Mouse (Mus musculus): ENCODE results near the gene Chd3. TPM values are rescaled to one million over a fixed set of nuclear protein-coding genes. Genes with fewer than 3 reads are reported as not detected.

Gene Chd3
- polyA plus RNA-seq, 1 experiment from 2014 or later, result 39.4 TPM

- Histone ChIP-seq H3K4me3 (ENCODE audit: low read depth, low read length) (no peak overlapping the region), H3K27me3 (ENCODE audit: control insufficient read depth, insufficient read depth, low read length) (no peaks in the 10 kb centered on the region), H3K9ac (ENCODE audit: low read length) (no peak overlapping the region), H3K4me2 (no peak overlapping the region), H3K9me3 (ENCODE audit: control insufficient read depth, low read length) (no peaks in the 10 kb centered on the region), H3K27ac (ENCODE audit: low read depth, low read length) (no peak overlapping the region), H3K36me3 (ENCODE audit: control insufficient read depth, insufficient read depth, low read length) (peaks cover 25% of the 10 kb centered on the region), H3K4me1 (ENCODE audit: control insufficient read depth, insufficient read depth, low read length) (no peaks in the 10 kb centered on the region)
- ATAC-seq (ENCODE audit: low FRiP score), result no peak
- DNase-seq (ENCODE audit: low spot score, missing footprints), result no peak
- 84% methylated on average over 7 of the region's 7 CpGs for WGBS
Measured at GRCm38 (mm10) chr11:69311266-69311665, 57.9 kb downstream of the Chd3 start.

GRCm38 (mm10) chr11:69306039-69306438 lies 63.2 kb downstream of the Chd3 start:
- no peak overlapping the region for H3K27ac ChIP-seq (ENCODE audit: low read depth, low read length)
- no peak overlapping the region for H3K4me3 ChIP-seq (ENCODE audit: low read depth, low read length)
- no peaks in the 10 kb centered on the region for H3K4me1 ChIP-seq (ENCODE audit: control insufficient read depth, insufficient read depth, low read length)
- DNase-seq (ENCODE audit: low spot score, missing footprints) (no peak), ATAC-seq (ENCODE audit: low FRiP score) (no peak)
- no peaks in the 10 kb centered on the region for H3K9me3 ChIP-seq (ENCODE audit: control insufficient read depth, low read length)
- no peaks in the 10 kb centered on the region for H3K27me3 ChIP-seq (ENCODE audit: control insufficient read depth, insufficient read depth, low read length)
- H3K4me2 ChIP-seq, result no peak overlapping the region
- peaks cover 26% of the 10 kb centered on the region for H3K36me3 ChIP-seq (ENCODE audit: control insufficient read depth, insufficient read depth, low read length)
- WGBS, result 98% methylated on average over 2 of the region's 2 CpGs
- no peak overlapping the region for H3K9ac ChIP-seq (ENCODE audit: low read length)

GRCm38 (mm10) chr11:69305291-69305690 lies 63.9 kb downstream of the Chd3 start:
- Histone ChIP-seq H3K4me2 (no peak overlapping the region), H3K27ac (ENCODE audit: low read depth, low read length) (no peak overlapping the region), H3K36me3 (ENCODE audit: control insufficient read depth, insufficient read depth, low read length) (peaks cover 23% of the 10 kb centered on the region), H3K4me3 (ENCODE audit: low read depth, low read length) (no peak overlapping the region), H3K9me3 (ENCODE audit: control insufficient read depth, low read length) (no peaks in the 10 kb centered on the region), H3K27me3 (ENCODE audit: control insufficient read depth, insufficient read depth, low read length) (no peaks in the 10 kb centered on the region), H3K9ac (ENCODE audit: low read length) (no peak overlapping the region), H3K4me1 (ENCODE audit: control insufficient read depth, insufficient read depth, low read length) (no peaks in the 10 kb centered on the region)
- DNase-seq (ENCODE audit: low spot score, missing footprints), result no peak
- 91% methylated on average over 9 of the region's 9 CpGs for WGBS
- no peak for ATAC-seq (ENCODE audit: low FRiP score)

GRCm38 (mm10) chr11:69302817-69303216 lies 66.4 kb downstream of the Chd3 start:
- H3K9me3 ChIP-seq (ENCODE audit: control insufficient read depth, low read length), result no peaks in the 10 kb centered on the region
- no peak overlapping the region for H3K9ac ChIP-seq (ENCODE audit: low read length)
- no peak overlapping the region for H3K4me3 ChIP-seq (ENCODE audit: low read depth, low read length)
- H3K27me3 ChIP-seq (ENCODE audit: control insufficient read depth, insufficient read depth, low read length), result no peaks in the 10 kb centered on the region
- H3K4me1 ChIP-seq (ENCODE audit: control insufficient read depth, insufficient read depth, low read length), result no peaks in the 10 kb centered on the region
- ATAC-seq (ENCODE audit: low FRiP score) (no peak), DNase-seq (ENCODE audit: low spot score, missing footprints) (no peak)
- whole genome bisulfite sequencing, result 91% methylated on average over 7 of the region's 7 CpGs
- no peak overlapping the region for H3K4me2 ChIP-seq
- H3K36me3 ChIP-seq (ENCODE audit: control insufficient read depth, insufficient read depth, low read length), result peaks cover 12% of the 10 kb centered on the region
- no peak overlapping the region for H3K27ac ChIP-seq (ENCODE audit: low read depth, low read length)

DNA sequence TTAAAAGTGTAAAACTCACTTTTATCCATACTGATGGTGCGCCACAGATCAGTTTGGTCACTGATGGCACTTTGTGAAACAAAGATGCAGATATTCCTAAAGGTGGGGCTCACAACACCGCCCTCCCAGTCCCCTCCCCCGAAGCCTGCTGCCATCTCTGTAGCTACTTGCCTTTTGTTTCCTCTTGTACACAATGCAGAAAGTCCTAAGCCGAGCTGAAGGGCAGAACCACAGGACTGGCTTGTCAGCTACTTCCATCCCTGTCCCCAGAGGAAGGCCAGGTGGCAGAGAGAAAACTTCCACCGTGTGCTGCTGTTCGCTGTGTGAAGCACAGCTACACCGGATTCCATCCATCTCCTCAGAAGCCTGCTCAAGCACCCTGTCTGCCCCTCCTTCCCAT lies 71.0 kb downstream of the Chd3 start:
- DNase-seq (ENCODE audit: low spot score, missing footprints) (no peak), ATAC-seq (ENCODE audit: low FRiP score) (no peak)
- no peaks in the 10 kb centered on the region for H3K4me1 ChIP-seq (ENCODE audit: control insufficient read depth, insufficient read depth, low read length)
- peaks cover 3% of the 10 kb centered on the region; the same call in 1 of the 2 replicates for H3K36me3 ChIP-seq (ENCODE audit: control insufficient read depth, insufficient read depth, low read length)
- no peaks in the 10 kb centered on the region for H3K27me3 ChIP-seq (ENCODE audit: control insufficient read depth, insufficient read depth, low read length)
- H3K9me3 ChIP-seq (ENCODE audit: control insufficient read depth, low read length), result no peaks in the 10 kb centered on the region
- peak overlapping the region; percentile 36; the same call in 1 of the 2 replicates for H3K9ac ChIP-seq (ENCODE audit: low read length)
- no peak overlapping the region for H3K27ac ChIP-seq (ENCODE audit: low read depth, low read length)
- no peak overlapping the region for H3K4me3 ChIP-seq (ENCODE audit: low read depth, low read length)
- no peak overlapping the region for H3K4me2 ChIP-seq
- 70% methylated on average over 7 of the region's 7 CpGs for WGBS

- no peaks in the 10 kb centered on the region for H3K4me1 ChIP-seq (ENCODE audit: control insufficient read depth, insufficient read depth, low read length)
- no peak overlapping the region for H3K4me3 ChIP-seq (ENCODE audit: low read depth, low read length)
- H3K9me3 ChIP-seq (ENCODE audit: control insufficient read depth, low read length), result no peaks in the 10 kb centered on the region
- H3K27ac ChIP-seq (ENCODE audit: low read depth, low read length), result no peak overlapping the region
- ATAC-seq (ENCODE audit: low FRiP score), result no peak
- H3K27me3 ChIP-seq (ENCODE audit: control insufficient read depth, insufficient read depth, low read length), result no peaks in the 10 kb centered on the region
- no peak overlapping the region for H3K9ac ChIP-seq (ENCODE audit: low read length)
- no peak overlapping the region for H3K4me2 ChIP-seq
- peaks cover 3% of the 10 kb centered on the region; the same call in 1 of the 2 replicates for H3K36me3 ChIP-seq (ENCODE audit: control insufficient read depth, insufficient read depth, low read length)
- WGBS, result 86% methylated on average over 2 of the region's 2 CpGs
- no peak for DNase-seq (ENCODE audit: low spot score, missing footprints)
Measured at GRCm38 (mm10) chr11:69297799-69298198, 71.4 kb downstream of the Chd3 start.

DNA sequence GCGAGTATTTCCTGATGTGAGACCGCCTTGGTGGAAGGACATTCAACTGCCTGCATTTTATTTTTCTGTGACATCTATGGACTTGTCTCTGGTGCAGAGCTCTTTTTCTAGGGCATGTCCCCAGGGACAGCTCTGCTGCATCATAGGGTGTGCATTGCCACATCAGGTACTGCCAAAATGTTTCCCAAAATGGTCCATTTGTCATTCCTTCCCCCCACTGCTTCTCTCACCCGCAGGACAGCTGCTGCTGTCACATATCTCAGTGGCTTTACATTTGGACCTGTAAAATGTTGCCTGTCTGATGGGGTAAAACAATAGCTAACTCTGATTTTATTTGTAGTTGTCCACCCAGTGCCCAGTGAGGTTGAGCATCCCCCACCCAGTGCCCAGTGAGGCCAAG lies 73.9 kb downstream of the Chd3 start:
- no peaks in the 10 kb centered on the region for H3K27me3 ChIP-seq (ENCODE audit: control insufficient read depth, insufficient read depth, low read length)
- no peak for ATAC-seq (ENCODE audit: low FRiP score)
- DNase-seq (ENCODE audit: low spot score, missing footprints), result no peak
- H3K4me2 ChIP-seq, result no peak overlapping the region
- H3K36me3 ChIP-seq (ENCODE audit: control insufficient read depth, insufficient read depth, low read length), result no peaks in the 10 kb centered on the region
- no peak overlapping the region for H3K4me3 ChIP-seq (ENCODE audit: low read depth, low read length)
- no peak overlapping the region for H3K9ac ChIP-seq (ENCODE audit: low read length)
- no peaks in the 10 kb centered on the region for H3K9me3 ChIP-seq (ENCODE audit: control insufficient read depth, low read length)
- WGBS, result 91% methylated on average over 3 of the region's 3 CpGs
- H3K27ac ChIP-seq (ENCODE audit: low read depth, low read length), result no peak overlapping the region
- no peaks in the 10 kb centered on the region for H3K4me1 ChIP-seq (ENCODE audit: control insufficient read depth, insufficient read depth, low read length)

Other genes with a start within 250 kb of the Chd3 start
- 0.17 and 0.33 TPM in 2 replicates for gene Hes7, start 249.0 kb downstream of the Chd3 start, polyA plus RNA-seq (2014; fragmentation: Nextera tagmentation; extraction: Ambion mirVana)
- gene 9130213A22Rik, start 246.8 kb downstream of the Chd3 start, polyA plus RNA-seq (2014; fragmentation: Nextera tagmentation; extraction: Ambion mirVana), result 0.11 TPM in 1 of 2 replicates, not detected in the other
- gene Aloxe3, start 243.5 kb downstream of the Chd3 start, polyA plus RNA-seq (2014; fragmentation: Nextera tagmentation; extraction: Ambion mirVana), result 0.15 and 0.74 TPM in 2 replicates
- gene Alox12b, start 212.4 kb downstream of the Chd3 start, polyA plus RNA-seq (2014; fragmentation: Nextera tagmentation; extraction: Ambion mirVana), result not detected in 2 replicates
- gene Alox8, start 171.6 kb downstream of the Chd3 start, polyA plus RNA-seq (2014; fragmentation: Nextera tagmentation; extraction: Ambion mirVana), result 0.11 TPM in 1 of 2 replicates, not detected in the other
- gene Gucy2e, start 132.4 kb downstream of the Chd3 start, polyA plus RNA-seq (2014; fragmentation: Nextera tagmentation; extraction: Ambion mirVana), result 0.04 TPM in 1 of 2 replicates, not detected in the other
- gene Cntrob, start 45.6 kb downstream of the Chd3 start, polyA plus RNA-seq (2014; fragmentation: Nextera tagmentation; extraction: Ambion mirVana), result 20.0 and 28.3 TPM in 2 replicates
- gene Trappc1, start 45.4 kb downstream of the Chd3 start, polyA plus RNA-seq (2014; fragmentation: Nextera tagmentation; extraction: Ambion mirVana), result 205 and 206 TPM in 2 replicates
- gene Kcnab3, start 43.1 kb downstream of the Chd3 start, polyA plus RNA-seq (2014; fragmentation: Nextera tagmentation; extraction: Ambion mirVana), result 1.8 and 2.9 TPM in 2 replicates
- gene Rnf227, start 28.9 kb downstream of the Chd3 start, polyA plus RNA-seq (2014; fragmentation: Nextera tagmentation; extraction: Ambion mirVana), result 29.6 and 30.4 TPM in 2 replicates
- gene Naa38, start 26.1 kb upstream of the Chd3 start, polyA plus RNA-seq (2014; fragmentation: Nextera tagmentation; extraction: Ambion mirVana), result 120 and 130 TPM in 2 replicates
- 44.6 and 50.5 TPM in 2 replicates for gene Cyb5d1, start 26.2 kb upstream of the Chd3 start, polyA plus RNA-seq (2014; fragmentation: Nextera tagmentation; extraction: Ambion mirVana)
- 11.9 and 13.1 TPM in 2 replicates for gene Tmem88, start 28.8 kb upstream of the Chd3 start, polyA plus RNA-seq (2014; fragmentation: Nextera tagmentation; extraction: Ambion mirVana)
- 30.2 and 31.7 TPM in 2 replicates for gene Kdm6b, start 44.3 kb upstream of the Chd3 start, polyA plus RNA-seq (2014; fragmentation: Nextera tagmentation; extraction: Ambion mirVana)
- 1.00 and 1.9 TPM in 2 replicates for gene Dnah2, start 179.7 kb upstream of the Chd3 start, polyA plus RNA-seq (2014; fragmentation: Nextera tagmentation; extraction: Ambion mirVana)
- 11.0 and 12.3 TPM in 2 replicates for gene Efnb3, start 190.8 kb upstream of the Chd3 start, polyA plus RNA-seq (2014; fragmentation: Nextera tagmentation; extraction: Ambion mirVana)
- 35.1 and 36.4 TPM in 2 replicates for gene Wrap53, start 210.8 kb upstream of the Chd3 start, polyA plus RNA-seq (2014; fragmentation: Nextera tagmentation; extraction: Ambion mirVana)
- gene Trp53, start 211.0 kb upstream of the Chd3 start, polyA plus RNA-seq (2014; fragmentation: Nextera tagmentation; extraction: Ambion mirVana), result 144 and 147 TPM in 2 replicates
- gene Atp1b2, start 236.5 kb upstream of the Chd3 start, polyA plus RNA-seq (2014; fragmentation: Nextera tagmentation; extraction: Ambion mirVana), result 10.4 and 12.2 TPM in 2 replicates
- gene Shbg, start 248.5 kb upstream of the Chd3 start, polyA plus RNA-seq (2014; fragmentation: Nextera tagmentation; extraction: Ambion mirVana), result not detected in 2 replicates